Mouse (Mus musculus) kidney, adult 11 months (tissue): ENCODE measurements at regions not wholly inside any gene's neighbourhood (a gene's known extent, or its start where the extent isn't known, plus 50 kb on each side); places are given as distances from the start of the nearest gene placed in this dataset.
"Not testable (repeated sequence)": the region's sequence is repeated elsewhere in the genome, so short reads cannot be mapped to it uniquely, and the experiment has no call there.

Experiments used
- DNase-seq: peaks from one replicate; pipeline ENCODE4 v3.0.0; 2022

DNA sequence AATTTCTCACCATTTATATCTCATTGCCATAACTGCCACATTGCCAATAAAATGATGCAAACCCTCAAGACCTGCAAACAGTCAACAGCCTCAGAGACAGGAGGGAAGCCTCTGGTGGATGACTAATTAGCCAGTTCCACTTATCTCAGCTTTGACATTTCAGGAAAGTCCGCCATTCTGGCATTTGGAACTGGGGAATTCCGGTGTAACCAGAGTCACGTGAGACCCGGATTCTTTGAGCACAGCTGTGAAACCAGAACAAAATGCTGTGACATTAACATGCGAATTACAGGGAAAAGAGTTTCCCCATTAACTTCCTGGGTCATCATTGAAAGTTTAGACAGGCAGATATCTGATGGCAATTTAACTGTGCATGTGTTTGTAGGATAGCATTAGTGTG lies 190.7 kb upstream of the P2ry1 start:
- no peak for DNase-seq

DNA sequence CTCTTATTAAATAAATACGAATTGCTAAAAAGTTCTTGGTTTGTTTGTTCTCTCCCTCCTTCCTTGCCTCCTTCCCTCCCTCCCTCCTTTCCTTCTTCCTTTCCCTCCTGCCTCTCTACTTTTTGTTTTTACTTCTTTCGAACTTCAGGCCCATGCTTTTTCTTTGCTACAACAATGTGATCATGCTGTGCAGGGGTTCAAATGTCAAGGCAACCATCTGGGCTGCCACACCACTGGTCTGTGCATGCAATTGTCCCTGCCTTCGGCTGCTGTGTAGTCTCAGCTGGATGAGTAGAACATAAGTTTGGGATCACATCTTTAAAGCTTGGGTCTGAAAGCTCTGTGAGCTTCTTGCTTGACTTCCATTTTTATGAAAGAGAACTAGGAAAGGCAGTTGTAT lies 189.1 kb upstream of the P2ry1 start:
- no peak for DNase-seq

DNA sequence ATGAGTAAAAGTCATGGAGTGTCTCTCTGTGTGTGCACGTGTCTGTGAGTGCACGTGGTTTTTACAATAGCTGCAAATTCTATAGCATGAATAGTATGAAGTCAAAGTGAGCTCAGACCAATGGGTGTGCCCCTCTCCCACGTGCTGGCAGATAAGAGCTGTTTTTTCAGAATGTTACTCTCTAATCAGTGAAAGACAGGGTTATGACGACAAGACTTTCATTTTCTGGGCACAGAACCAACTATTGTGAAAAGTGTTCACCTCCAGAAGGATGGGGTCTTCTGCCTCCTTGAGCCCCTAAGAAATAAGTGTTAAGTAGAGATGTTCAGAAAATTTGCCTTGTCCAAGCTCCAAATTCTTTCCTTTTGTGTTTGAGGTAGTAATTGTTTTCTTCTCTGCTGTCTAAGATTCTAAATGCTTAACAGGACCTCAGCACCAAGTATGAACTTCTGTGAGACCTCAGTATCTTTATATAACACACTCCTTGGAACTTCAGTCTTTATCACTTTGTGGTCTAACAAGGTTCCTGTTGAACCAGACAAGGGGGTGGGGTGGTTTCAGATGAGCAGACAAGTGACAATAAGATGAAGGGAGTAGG lies 182.8 kb upstream of the P2ry1 start:
- no peak for DNase-seq

DNA sequence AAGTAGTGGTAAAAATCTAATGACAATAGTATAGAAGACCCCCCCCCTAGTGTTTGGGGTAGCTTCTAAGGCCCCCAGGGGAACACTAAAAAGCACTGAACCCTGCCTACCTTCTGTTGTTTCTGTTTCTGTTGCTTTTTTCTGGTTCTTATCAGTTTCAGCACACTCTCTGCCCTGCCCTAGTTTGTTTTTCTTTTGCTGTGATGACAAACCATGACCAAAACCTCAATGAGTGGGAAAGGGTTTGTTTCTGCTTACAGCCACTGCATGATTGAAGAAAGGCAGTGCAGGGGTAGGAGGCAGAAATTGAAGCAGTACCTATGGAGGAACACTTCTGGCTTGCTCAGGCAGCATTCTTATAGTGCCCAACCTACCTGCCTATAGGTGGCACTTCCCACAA lies 181.1 kb upstream of the P2ry1 start:
- no peak for DNase-seq

GRCm38 (mm10) chr3:60826759-60827158 lies 175.8 kb upstream of the P2ry1 start:
- no peak for DNase-seq

DNA sequence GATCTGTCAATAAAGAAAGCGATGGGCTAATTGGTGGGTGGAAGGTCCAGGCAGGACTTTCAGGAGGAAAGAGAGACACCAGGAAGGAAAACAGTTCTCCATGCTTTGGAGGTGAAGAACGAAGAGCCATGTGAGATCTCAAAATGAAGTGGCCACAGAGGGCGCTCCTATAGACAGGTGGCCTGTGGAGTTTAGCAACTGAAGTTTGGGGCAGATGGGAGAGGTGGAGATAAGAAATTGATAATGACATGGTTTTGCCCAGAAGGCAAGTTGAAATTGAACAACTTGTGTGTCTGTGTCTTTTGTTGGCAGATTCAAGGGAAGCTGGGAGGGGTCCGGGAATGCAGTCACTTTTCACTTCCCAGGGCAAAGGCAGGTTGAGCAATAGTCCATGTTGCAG lies 170.2 kb upstream of the P2ry1 start:
- no peak for DNase-seq

DNA sequence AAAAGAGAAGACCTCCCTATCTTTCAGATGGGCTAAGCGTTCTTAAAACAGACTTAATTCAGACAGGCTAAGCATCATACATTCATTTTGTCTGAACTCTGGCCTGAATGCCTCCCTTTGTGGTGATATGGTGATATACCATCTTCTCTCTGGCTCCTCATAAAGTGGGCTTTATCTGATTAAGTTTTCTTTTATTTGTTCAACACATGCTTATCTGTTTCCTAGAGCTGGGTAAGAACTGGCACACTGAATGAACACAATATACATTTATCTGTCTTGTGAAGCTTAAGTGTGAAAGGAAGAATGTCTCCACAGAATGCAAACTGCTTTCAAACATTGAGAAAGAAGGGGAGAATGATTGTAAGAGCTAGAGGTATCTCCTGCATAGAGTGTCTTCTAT lies 160.7 kb upstream of the P2ry1 start:
- DNase-seq = no peak

DNA sequence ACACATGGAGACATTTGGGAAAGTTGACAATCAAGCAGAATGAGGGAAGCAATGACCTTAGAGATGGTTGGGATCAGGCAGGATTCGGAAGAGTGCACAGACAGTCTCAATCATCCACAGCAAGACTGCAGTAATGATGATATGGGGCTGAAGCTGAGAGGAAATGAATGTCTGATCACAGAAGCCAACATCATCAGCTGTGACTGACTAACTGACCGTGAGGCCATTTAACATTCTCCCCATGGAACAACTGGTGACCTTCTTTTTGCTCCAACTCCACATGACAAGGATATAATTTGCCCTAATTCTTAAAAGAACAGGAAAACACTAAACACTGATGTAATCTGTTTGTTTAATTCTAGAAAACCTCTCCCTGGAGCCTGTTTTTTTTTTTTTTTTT lies 157.3 kb upstream of the P2ry1 start:
- DNase-seq = no peak

- DNase-seq = no peak
Observed at GRCm38 (mm10) chr3:60848437-60848836, 154.2 kb upstream of the P2ry1 start.

- DNase-seq = no peak
Observed at GRCm38 (mm10) chr3:60853773-60854172, 148.8 kb upstream of the P2ry1 start.

GRCm38 (mm10) chr3:60855734-60856133 lies 146.9 kb upstream of the P2ry1 start:
- no peak for DNase-seq

GRCm38 (mm10) chr3:60858474-60859118 lies 144.0 kb upstream of the P2ry1 start:
- DNase-seq = no peak

GRCm38 (mm10) chr3:60859119-60859515 lies 143.5 kb upstream of the P2ry1 start:
- DNase-seq = no peak

- not testable (repeated sequence) for DNase-seq
Observed at GRCm38 (mm10) chr3:60876858-60877257, 125.7 kb upstream of the P2ry1 start.

GRCm38 (mm10) chr3:60878880-60879279 lies 123.7 kb upstream of the P2ry1 start:
- no peak for DNase-seq

- no peak for DNase-seq
Observed at GRCm38 (mm10) chr3:60884027-60884426, 118.6 kb upstream of the P2ry1 start.

GRCm38 (mm10) chr3:60889191-60889861 lies 113.3 kb upstream of the P2ry1 start:
- DNase-seq = no peak

- DNase-seq = no peak
Observed at GRCm38 (mm10) chr3:60897628-60898269, 104.8 kb upstream of the P2ry1 start.

- no peak for DNase-seq
Observed at GRCm38 (mm10) chr3:60898720-60899119, 103.9 kb upstream of the P2ry1 start.

GRCm38 (mm10) chr3:60901571-60901970 lies 101.0 kb upstream of the P2ry1 start:
- DNase-seq = no peak

DNA sequence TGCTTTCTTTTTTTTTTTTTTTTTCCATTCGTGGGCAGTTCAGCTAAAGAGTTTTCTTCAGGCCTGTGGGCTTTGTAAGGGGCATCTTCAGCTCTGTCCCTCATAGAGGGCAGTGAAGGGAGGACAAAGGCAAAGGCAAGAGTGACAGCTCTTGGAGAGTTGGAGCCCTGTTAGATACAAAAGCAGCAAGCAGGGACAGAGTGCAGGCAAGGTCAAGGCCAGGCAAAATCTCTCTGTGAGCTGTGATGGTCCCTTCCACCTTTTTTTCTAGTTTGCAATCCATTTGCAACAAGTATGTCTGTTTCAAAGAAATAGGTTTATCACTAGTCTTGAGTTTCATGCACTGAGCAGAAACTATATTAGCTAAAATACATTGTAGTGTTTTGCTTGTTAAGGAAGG lies 86.2 kb upstream of the P2ry1 start:
- DNase-seq = no peak

GRCm38 (mm10) chr3:60917271-60917670 lies 85.3 kb upstream of the P2ry1 start:
- DNase-seq = no peak

DNA sequence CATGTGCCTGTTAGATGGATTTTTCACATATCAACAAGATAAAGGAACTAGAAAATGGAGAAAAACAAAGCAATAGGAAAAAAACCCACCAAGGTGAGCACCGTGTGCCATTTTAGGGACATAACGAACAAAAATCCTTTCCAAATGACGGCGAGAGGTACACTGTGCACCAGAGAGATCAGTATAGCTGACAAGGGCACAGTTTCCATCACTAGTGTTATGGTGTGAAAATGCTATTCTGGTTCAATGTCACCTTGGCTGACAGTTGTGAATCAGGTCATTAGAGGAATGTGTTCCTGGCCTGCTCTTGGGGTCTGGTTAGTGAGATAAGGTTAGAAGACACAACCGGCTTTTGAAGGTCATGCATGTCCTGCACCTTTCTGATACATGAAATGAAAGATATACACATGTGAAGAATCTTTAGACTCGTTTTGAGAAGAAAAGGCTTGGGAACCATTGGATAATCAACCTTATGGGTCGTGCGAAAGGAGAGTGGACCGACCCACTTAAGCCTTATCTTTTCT lies 76.5 kb upstream of the P2ry1 start:
- DNase-seq = no peak

DNA sequence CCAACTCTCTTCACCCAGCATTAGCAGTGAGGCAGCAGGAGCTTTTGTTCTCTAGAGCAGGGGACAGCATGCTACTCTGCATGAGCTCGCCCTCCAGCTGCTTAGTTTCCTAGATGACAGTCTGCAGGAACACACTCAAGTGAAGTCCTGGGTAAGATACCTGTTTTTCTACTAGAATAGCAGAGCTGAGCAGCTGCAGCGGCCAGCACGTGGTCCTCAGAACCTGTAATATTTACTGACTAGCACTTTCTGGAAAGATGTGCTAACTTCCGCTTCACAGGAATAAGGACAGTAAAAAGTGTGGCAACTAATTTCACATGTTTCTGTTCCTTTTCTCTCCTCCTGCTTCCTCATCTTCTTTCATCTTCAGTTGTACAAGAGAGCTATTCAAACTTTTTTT lies 73.7 kb upstream of the P2ry1 start:
- no peak for DNase-seq
